Mouse (Mus musculus): Measurements from ENCODE around the gene Unc119b. TPM values are rescaled to one million over a fixed set of nuclear protein-coding genes. Genes with fewer than 3 reads are reported as not detected.

Gene Unc119b
- polyA plus RNA-seq, 1 experiment from 2014 or later = 37.2 TPM

Other genes starting within 250 kb of the Unc119b start
- gene Oasl2, start 238.0 kb downstream of the Unc119b start, polyA plus RNA-seq (2015; fragmentation: Nextera tagmentation; extraction: Ambion mirVana) = 3.3 and 5.1 TPM in 2 replicates
- gene Oasl1, start 211.7 kb downstream of the Unc119b start, polyA plus RNA-seq (2015; fragmentation: Nextera tagmentation; extraction: Ambion mirVana) = 0.50 and 0.66 TPM in 2 replicates
- gene 2210016L21Rik, start 192.8 kb downstream of the Unc119b start, polyA plus RNA-seq (2015; fragmentation: Nextera tagmentation; extraction: Ambion mirVana) = 94.9 and 111 TPM in 2 replicates
- gene Hnf1a, start 163.9 kb downstream of the Unc119b start, polyA plus RNA-seq (2015; fragmentation: Nextera tagmentation; extraction: Ambion mirVana) = 0.10 TPM in 1 of 2 replicates, not detected in the other
- gene Sppl3, start 123.8 kb downstream of the Unc119b start, polyA plus RNA-seq (2015; fragmentation: Nextera tagmentation; extraction: Ambion mirVana) = 15.7 and 21.3 TPM in 2 replicates
- gene Gm10401, start 36.7 kb downstream of the Unc119b start, polyA plus RNA-seq (2015; fragmentation: Nextera tagmentation; extraction: Ambion mirVana) = 32.8 and 33.7 TPM in 2 replicates
- gene Acads, start 15.6 kb downstream of the Unc119b start, polyA plus RNA-seq (2015; fragmentation: Nextera tagmentation; extraction: Ambion mirVana) = 29.1 and 30.6 TPM in 2 replicates
- 32.1 and 33.5 TPM in 2 replicates for gene Mlec, start 23.2 kb upstream of the Unc119b start, polyA plus RNA-seq (2015; fragmentation: Nextera tagmentation; extraction: Ambion mirVana)
- 24.3 and 27.7 TPM in 2 replicates for gene Cabp1, start 59.4 kb upstream of the Unc119b start, polyA plus RNA-seq (2015; fragmentation: Nextera tagmentation; extraction: Ambion mirVana)
- 123 and 138 TPM in 2 replicates for gene Pop5, start 100.9 kb upstream of the Unc119b start, polyA plus RNA-seq (2015; fragmentation: Nextera tagmentation; extraction: Ambion mirVana)
- gene Rnf10, start 137.9 kb upstream of the Unc119b start, polyA plus RNA-seq (2015; fragmentation: Nextera tagmentation; extraction: Ambion mirVana) = 185 and 190 TPM in 2 replicates
- 49.9 and 58.7 TPM in 2 replicates for gene Coq5, start 144.7 kb upstream of the Unc119b start, polyA plus RNA-seq (2015; fragmentation: Nextera tagmentation; extraction: Ambion mirVana)
- gene Dynll1, start 166.0 kb upstream of the Unc119b start, polyA plus RNA-seq (2015; fragmentation: Nextera tagmentation; extraction: Ambion mirVana) = 1,475 and 1,543 TPM in 2 replicates
- gene Srsf9, start 192.2 kb upstream of the Unc119b start, polyA plus RNA-seq (2015; fragmentation: Nextera tagmentation; extraction: Ambion mirVana) = 170 and 220 TPM in 2 replicates
- 36.7 and 41.1 TPM in 2 replicates for gene Gatc, start 206.2 kb upstream of the Unc119b start, polyA plus RNA-seq (2015; fragmentation: Nextera tagmentation; extraction: Ambion mirVana)
- gene Triap1, start 206.2 kb upstream of the Unc119b start, polyA plus RNA-seq (2015; fragmentation: Nextera tagmentation; extraction: Ambion mirVana) = 49.7 and 54.8 TPM in 2 replicates
- 1,130 and 1,174 TPM in 2 replicates for gene Cox6a1, start 214.0 kb upstream of the Unc119b start, polyA plus RNA-seq (2015; fragmentation: Nextera tagmentation; extraction: Ambion mirVana)